Mouse (Mus musculus): ENCODE results near the gene Ikzf2. TPM values are rescaled to one million over a fixed set of nuclear protein-coding genes. Genes with fewer than 3 reads are reported as not detected.

Gene Ikzf2
- polyA plus RNA-seq (2015; fragmentation: Nextera tagmentation; extraction: Ambion mirVana): 6.1 and 6.3 TPM in 2 replicates

- Histone ChIP-seq H3K9ac (ENCODE audit: low read length) (peak within 1 kb of the TSS; percentile 79), H3K4me3 (replicated peaks; ENCODE audit: low read length) (peak within 1 kb of the TSS; percentile 66), H3K4me1 (ENCODE audit: control insufficient read depth, insufficient read depth, low read length) (peaks cover 2% of the 10 kb centered on the region; the same call in 1 of the 2 replicates), H3K4me2 (ENCODE audit: low read depth, low read length) (peak within 1 kb of the TSS; percentile 58), H3K27me3 (ENCODE audit: control insufficient read depth, insufficient read depth, low read length) (no peaks in the 10 kb centered on the region), H3K27ac (ENCODE audit: low read length) (peak within 1 kb of the TSS; percentile 93), H3K9me3 (replicated peaks; ENCODE audit: control insufficient read depth, low read length) (no peaks in the 10 kb centered on the region), H3K36me3 (ENCODE audit: control insufficient read depth, insufficient read depth, low read length) (no peaks in the 10 kb centered on the region)
- ATAC-seq (ENCODE audit: insufficient read depth, low FRiP score): peak; percentile 92
- under 1% methylated on average over 62 of the region's 105 CpGs for WGBS
These were observed at the start of gene Ikzf2 for GRCm38 (mm10) chr1:69687076-69687991. TSS of gene Ikzf2 (minus strand) at chr1:69687245.

- H3K4me1 ChIP-seq (ENCODE audit: control insufficient read depth, insufficient read depth, low read length): no peaks in the 10 kb centered on the region
- ATAC-seq (ENCODE audit: insufficient read depth, low FRiP score): no peak
- H3K27ac ChIP-seq (ENCODE audit: low read length): no peak overlapping the region
- H3K36me3 ChIP-seq (ENCODE audit: control insufficient read depth, insufficient read depth, low read length): no peaks in the 10 kb centered on the region
- H3K9me3 ChIP-seq (replicated peaks; ENCODE audit: control insufficient read depth, low read length): no peaks in the 10 kb centered on the region
- no peak overlapping the region for H3K4me3 ChIP-seq (replicated peaks; ENCODE audit: low read length)
- H3K9ac ChIP-seq (ENCODE audit: low read length): no peak overlapping the region
- 47% methylated on average over 1 of the region's 1 CpGs for WGBS
- H3K27me3 ChIP-seq (ENCODE audit: control insufficient read depth, insufficient read depth, low read length): no peaks in the 10 kb centered on the region
- H3K4me2 ChIP-seq (ENCODE audit: low read depth, low read length): no peak overlapping the region
These were observed 42.7 kb upstream of the Ikzf2 start for GRCm38 (mm10) chr1:69729729-69730128.

GRCm38 (mm10) chr1:69729031-69729679 lies 42.1 kb upstream of the Ikzf2 start:
- ATAC-seq (ENCODE audit: insufficient read depth, low FRiP score): no peak
- Histone ChIP-seq H3K27me3 (ENCODE audit: control insufficient read depth, insufficient read depth, low read length) (no peaks in the 10 kb centered on the region), H3K4me3 (replicated peaks; ENCODE audit: low read length) (no peak overlapping the region), H3K4me2 (ENCODE audit: low read depth, low read length) (no peak overlapping the region), H3K4me1 (ENCODE audit: control insufficient read depth, insufficient read depth, low read length) (no peaks in the 10 kb centered on the region), H3K9ac (ENCODE audit: low read length) (no peak overlapping the region), H3K9me3 (replicated peaks; ENCODE audit: control insufficient read depth, low read length) (no peaks in the 10 kb centered on the region), H3K36me3 (ENCODE audit: control insufficient read depth, insufficient read depth, low read length) (no peaks in the 10 kb centered on the region), H3K27ac (ENCODE audit: low read length) (no peak overlapping the region)
- WGBS: 36% methylated on average over 5 of the region's 5 CpGs

GRCm38 (mm10) chr1:69727968-69728367 lies 40.9 kb upstream of the Ikzf2 start:
- H3K27ac ChIP-seq (ENCODE audit: low read length): no peak overlapping the region
- H3K4me3 ChIP-seq (replicated peaks; ENCODE audit: low read length): no peak overlapping the region
- no peak overlapping the region for H3K4me2 ChIP-seq (ENCODE audit: low read depth, low read length)
- no peak overlapping the region for H3K9ac ChIP-seq (ENCODE audit: low read length)
- H3K27me3 ChIP-seq (ENCODE audit: control insufficient read depth, insufficient read depth, low read length): no peaks in the 10 kb centered on the region
- H3K4me1 ChIP-seq (ENCODE audit: control insufficient read depth, insufficient read depth, low read length): no peaks in the 10 kb centered on the region
- 36% methylated on average over 5 of the region's 5 CpGs for WGBS
- no peaks in the 10 kb centered on the region for H3K9me3 ChIP-seq (replicated peaks; ENCODE audit: control insufficient read depth, low read length)
- no peak for ATAC-seq (ENCODE audit: insufficient read depth, low FRiP score)
- H3K36me3 ChIP-seq (ENCODE audit: control insufficient read depth, insufficient read depth, low read length): no peaks in the 10 kb centered on the region

GRCm38 (mm10) chr1:69717107-69717506 lies 30.1 kb upstream of the Ikzf2 start:
- no peak overlapping the region for H3K4me2 ChIP-seq (ENCODE audit: low read depth, low read length)
- ATAC-seq (ENCODE audit: insufficient read depth, low FRiP score): no peak
- no peaks in the 10 kb centered on the region for H3K9me3 ChIP-seq (replicated peaks; ENCODE audit: control insufficient read depth, low read length)
- H3K9ac ChIP-seq (ENCODE audit: low read length): no peak overlapping the region
- no peaks in the 10 kb centered on the region for H3K36me3 ChIP-seq (ENCODE audit: control insufficient read depth, insufficient read depth, low read length)
- no peaks in the 10 kb centered on the region for H3K4me1 ChIP-seq (ENCODE audit: control insufficient read depth, insufficient read depth, low read length)
- 81% methylated on average over 3 of the region's 3 CpGs for WGBS
- no peaks in the 10 kb centered on the region for H3K27me3 ChIP-seq (ENCODE audit: control insufficient read depth, insufficient read depth, low read length)
- no peak overlapping the region for H3K27ac ChIP-seq (ENCODE audit: low read length)
- H3K4me3 ChIP-seq (replicated peaks; ENCODE audit: low read length): no peak overlapping the region

- H3K9ac ChIP-seq (ENCODE audit: low read length): no peak overlapping the region
- H3K4me1 ChIP-seq (ENCODE audit: control insufficient read depth, insufficient read depth, low read length): no peaks in the 10 kb centered on the region
- no peaks in the 10 kb centered on the region for H3K36me3 ChIP-seq (ENCODE audit: control insufficient read depth, insufficient read depth, low read length)
- ATAC-seq (ENCODE audit: insufficient read depth, low FRiP score): no peak
- H3K4me3 ChIP-seq (replicated peaks; ENCODE audit: low read length): no peak overlapping the region
- H3K4me2 ChIP-seq (ENCODE audit: low read depth, low read length): no peak overlapping the region
- H3K27me3 ChIP-seq (ENCODE audit: control insufficient read depth, insufficient read depth, low read length): no peaks in the 10 kb centered on the region
- H3K27ac ChIP-seq (ENCODE audit: low read length): no peak overlapping the region
- 92% methylated on average over 1 of the region's 1 CpGs for WGBS
- H3K9me3 ChIP-seq (replicated peaks; ENCODE audit: control insufficient read depth, low read length): no peaks in the 10 kb centered on the region
These were observed 21.5 kb upstream of the Ikzf2 start for GRCm38 (mm10) chr1:69708571-69708970.

- H3K36me3 ChIP-seq (ENCODE audit: control insufficient read depth, insufficient read depth, low read length): no peaks in the 10 kb centered on the region
- H3K27ac ChIP-seq (ENCODE audit: low read length): no peak overlapping the region
- no peak overlapping the region for H3K4me3 ChIP-seq (replicated peaks; ENCODE audit: low read length)
- 88% methylated on average over 3 of the region's 3 CpGs for WGBS
- no peak for ATAC-seq (ENCODE audit: insufficient read depth, low FRiP score)
- H3K9ac ChIP-seq (ENCODE audit: low read length): no peak overlapping the region
- no peaks in the 10 kb centered on the region for H3K4me1 ChIP-seq (ENCODE audit: control insufficient read depth, insufficient read depth, low read length)
- no peaks in the 10 kb centered on the region for H3K27me3 ChIP-seq (ENCODE audit: control insufficient read depth, insufficient read depth, low read length)
- no peaks in the 10 kb centered on the region for H3K9me3 ChIP-seq (replicated peaks; ENCODE audit: control insufficient read depth, low read length)
- no peak overlapping the region for H3K4me2 ChIP-seq (ENCODE audit: low read depth, low read length)
These were observed 16.6 kb upstream of the Ikzf2 start for GRCm38 (mm10) chr1:69703506-69704156.

GRCm38 (mm10) chr1:69691946-69692345 lies 4.9 kb upstream of the Ikzf2 start:
- no peak overlapping the region for H3K27ac ChIP-seq (ENCODE audit: low read length)
- ATAC-seq (ENCODE audit: insufficient read depth, low FRiP score): no peak
- no peak overlapping the region for H3K4me3 ChIP-seq (replicated peaks; ENCODE audit: low read length)
- 69% methylated on average over 6 of the region's 6 CpGs for WGBS
- no peak overlapping the region for H3K4me2 ChIP-seq (ENCODE audit: low read depth, low read length)
- no peaks in the 10 kb centered on the region for H3K27me3 ChIP-seq (ENCODE audit: control insufficient read depth, insufficient read depth, low read length)
- no peak overlapping the region for H3K9ac ChIP-seq (ENCODE audit: low read length)
- H3K4me1 ChIP-seq (ENCODE audit: control insufficient read depth, insufficient read depth, low read length): no peaks in the 10 kb centered on the region; the same call in 1 of the 2 replicates
- no peaks in the 10 kb centered on the region for H3K36me3 ChIP-seq (ENCODE audit: control insufficient read depth, insufficient read depth, low read length)
- H3K9me3 ChIP-seq (replicated peaks; ENCODE audit: control insufficient read depth, low read length): no peaks in the 10 kb centered on the region

GRCm38 (mm10) chr1:69688961-69689360 lies 1.9 kb upstream of the Ikzf2 start:
- Histone ChIP-seq H3K4me3 (replicated peaks; ENCODE audit: low read length) (no peak overlapping the region), H3K4me2 (ENCODE audit: low read depth, low read length) (peak overlapping the region; percentile 7), H3K36me3 (ENCODE audit: control insufficient read depth, insufficient read depth, low read length) (no peaks in the 10 kb centered on the region), H3K9ac (ENCODE audit: low read length) (no peak overlapping the region), H3K27me3 (ENCODE audit: control insufficient read depth, insufficient read depth, low read length) (no peaks in the 10 kb centered on the region), H3K27ac (ENCODE audit: low read length) (no peak overlapping the region), H3K4me1 (ENCODE audit: control insufficient read depth, insufficient read depth, low read length) (peaks cover 2% of the 10 kb centered on the region; the same call in 1 of the 2 replicates), H3K9me3 (replicated peaks; ENCODE audit: control insufficient read depth, low read length) (no peaks in the 10 kb centered on the region)
- WGBS: under 1% methylated on average over 5 of the region's 5 CpGs
- no peak for ATAC-seq (ENCODE audit: insufficient read depth, low FRiP score)

Measured in stomach, embryonic 16.5 days (tissue).